Mouse (Mus musculus) lung, postnatal 0 days (tissue): ENCODE data around the gene Ccdc163. TPM values are rescaled to one million over a fixed set of nuclear protein-coding genes. Genes with fewer than 3 reads are reported as not detected.
A peak's percentile ranks its signal among the peaks of the same experiment; 100 is the strongest.

ENCODE experiments used
- ATAC-seq: fragments of 200-750 bp; cut with Nextera tagmentation; 2 replicates; pipeline ENCODE4 v1.8.0; 2017; ENCODE audit warnings: moderate library complexity
- DNase-seq: peaks from one replicate; pipeline ENCODE4 v3.0.0-alpha.2; 2016; ENCODE audit warnings: low spot score
- H3K27ac ChIP-seq: fragments of 300-500 bp; sonication (generic); 2 replicates; pipeline ENCODE4 v1.5.1; 2014; ENCODE audit warnings: antibody characterized with exemption, mild to moderate bottlenecking, low read length, mixed read lengths
- H3K27me3 ChIP-seq: fragments of 300-500 bp; sonication (generic); replicated peaks from 2 replicates; pipeline ENCODE4 v1.6.1; 2014; ENCODE audit warnings: low read length, mixed read lengths; ENCODE audit not compliant: insufficient read depth
- H3K36me3 ChIP-seq: fragments of 300-500 bp; sonication (generic); 2 replicates; pipeline ENCODE4 v1.6.1; 2014; ENCODE audit warnings: low read length, mixed read lengths; ENCODE audit not compliant: insufficient read depth
- H3K4me1 ChIP-seq: fragments of 300-500 bp; sonication (generic); 2 replicates; pipeline ENCODE4 v1.6.1; 2014; ENCODE audit warnings: antibody characterized with exemption, low read depth, low read length, mixed read lengths; ENCODE audit not compliant: insufficient read depth
- H3K4me2 ChIP-seq: fragments of 300-500 bp; sonication (generic); replicated peaks from 2 replicates; pipeline ENCODE4 v1.6.1; 2014; ENCODE audit warnings: low read depth, mild to moderate bottlenecking, low read length, moderate library complexity, mixed read lengths
- H3K4me3 ChIP-seq: fragments of 300-500 bp; sonication (generic); 2 replicates; pipeline ENCODE4 v1.5.1; 2014; ENCODE audit warnings: low read depth, low read length
- H3K9ac ChIP-seq: fragments of 300-500 bp; sonication (generic); replicated peaks from 2 replicates; pipeline ENCODE4 v1.6.1; 2014; ENCODE audit warnings: low read depth, mild to moderate bottlenecking
- H3K9me3 ChIP-seq: fragments of 300-500 bp; sonication (generic); 2 replicates; pipeline ENCODE4 v1.6.1; 2016; ENCODE audit warnings: low read length, mixed read lengths
- CTCF ChIP-seq: IDR thresholded peaks from 2 replicates; pipeline ENCODE4 v1.5.1; 2016; ENCODE audit warnings: antibody characterized with exemption, mild to moderate bottlenecking
- EP300 ChIP-seq: IDR thresholded peaks from 2 replicates; pipeline ENCODE4 v1.6.1; 2016; ENCODE audit warnings: antibody characterized with exemption, mild to moderate bottlenecking, control low read depth
- WGBS: fragments of 180-500 bp; shearing (Covaris S2); extraction: QIAGEN DNeasy Blood & Tissue Kit; methylation state at CpG from one replicate; pipeline ENCODE4 v1.1.7; 2014; 5-methylcytosine and 5-hydroxymethylcytosine counted together
- polyA plus RNA-seq: library from polyadenylated mRNA; unstranded; fragments of >200 nt; fragmentation: Nextera tagmentation; extraction: Ambion mirVana; gene quantifications from 2 replicates; pipeline ENCODE4 v1.2.1, GENCODE M21; 2015

Ccdc163 gene
- polyA plus RNA-seq, 1 experiment from 2014 or later, result 17.3 TPM

GRCm38 (mm10) chr4:116693785-116694184 is 14.5 kb upstream of the Ccdc163 start:
- Histone ChIP-seq H3K36me3 (peaks cover 15% of the 10 kb centered on the region; the same call in 1 of the 2 replicates), H3K9me3 (no peaks in the 10 kb centered on the region), H3K4me3 (no peak overlapping the region), H3K9ac (no peak overlapping the region), H3K27me3 (no peaks in the 10 kb centered on the region), H3K4me2 (no peak overlapping the region), H3K27ac (no peak overlapping the region), H3K4me1 (no peaks in the 10 kb centered on the region)
- ATAC-seq, result no peak
- 72% methylated on average over 2 of the region's 2 CpGs for WGBS
- TF ChIP-seq CTCF (no peak), EP300 (no peak)
- DNase-seq, result no peak

GRCm38 (mm10) chr4:116698693-116699342 is 9.5 kb upstream of the Ccdc163 start:
- H3K4me3 ChIP-seq, result no peak overlapping the region
- H3K27me3 ChIP-seq, result no peaks in the 10 kb centered on the region
- peaks cover 19% of the 10 kb centered on the region; the same call in 1 of the 2 replicates for H3K36me3 ChIP-seq
- no peak for TF ChIP-seq EP300
- no peak for TF ChIP-seq CTCF
- no peaks in the 10 kb centered on the region for H3K9me3 ChIP-seq
- no peak overlapping the region for H3K27ac ChIP-seq
- no peaks in the 10 kb centered on the region for H3K4me1 ChIP-seq
- no peak for ATAC-seq
- WGBS, result 68% methylated on average over 2 of the region's 2 CpGs
- no peak for DNase-seq
- H3K9ac ChIP-seq, result no peak overlapping the region
- H3K4me2 ChIP-seq, result no peak overlapping the region

- Histone ChIP-seq H3K36me3 (peaks cover 19% of the 10 kb centered on the region; the same call in 1 of the 2 replicates), H3K27ac (no peak overlapping the region), H3K4me2 (no peak overlapping the region), H3K4me3 (no peak overlapping the region), H3K4me1 (no peaks in the 10 kb centered on the region), H3K27me3 (no peaks in the 10 kb centered on the region), H3K9me3 (no peaks in the 10 kb centered on the region), H3K9ac (no peak overlapping the region)
- WGBS, result 82% methylated on average over 1 of the region's 1 CpGs
- ATAC-seq (no peak), DNase-seq (no peak)
- TF ChIP-seq CTCF, result no peak
- TF ChIP-seq EP300, result no peak
Observed at GRCm38 (mm10) chr4:116700964-116701363, 7.3 kb upstream of the Ccdc163 start.

- TF ChIP-seq CTCF (peak; percentile 88), EP300 (no peak)
- Histone ChIP-seq H3K9me3 (no peaks in the 10 kb centered on the region), H3K4me1 (peaks cover 4% of the 10 kb centered on the region; the same call in 1 of the 2 replicates), H3K36me3 (peaks cover 12% of the 10 kb centered on the region; the same call in 1 of the 2 replicates), H3K4me2 (no peak overlapping the region), H3K4me3 (no peak overlapping the region), H3K9ac (no peak overlapping the region), H3K27me3 (no peaks in the 10 kb centered on the region), H3K27ac (no peak overlapping the region)
- 28% methylated on average over 6 of the region's 6 CpGs for WGBS
- peak; percentile 78 for DNase-seq
- ATAC-seq, result no peak
Observed at GRCm38 (mm10) chr4:116703804-116704203, 4.5 kb upstream of the Ccdc163 start.

GRCm38 (mm10) chr4:116707666-116708065 is 643 bp upstream of the Ccdc163 start:
- 14% methylated on average over 9 of the region's 9 CpGs for WGBS
- 0 out of 2 replicates have a peak, but pooled peaks cover 4% of the 10 kb centered on the region for H3K36me3 ChIP-seq

GRCm38 (mm10) chr4:116708791-116709390 is 582 bp downstream of the Ccdc163 start:
- Histone ChIP-seq H3K4me3 (peak overlapping the region; percentile 44), H3K4me1 (peaks cover 10% of the 10 kb centered on the region; the same call in 1 of the 2 replicates), H3K9me3 (no peaks in the 10 kb centered on the region), H3K27me3 (no peaks in the 10 kb centered on the region), H3K4me2 (peak overlapping the region; percentile 73), H3K27ac (no peak overlapping the region), H3K36me3 (no peaks in the 10 kb centered on the region), H3K9ac (peak overlapping the region; percentile 23)
- 5% methylated on average over 9 of the region's 9 CpGs for WGBS
- TF ChIP-seq EP300, result no peak
- TF ChIP-seq CTCF, result no peak
- DNase-seq (peak; percentile 12), ATAC-seq (no peak)

More at GRCm38 (mm10) chr4:116707666-116708065, 643 bp upstream of the Ccdc163 start:
- no peak for TF ChIP-seq CTCF
- no peak for TF ChIP-seq EP300
- DNase-seq, result no peak
- Histone ChIP-seq H3K4me3 (peak overlapping the region; percentile 44), H3K4me2 (peak overlapping the region; percentile 73), H3K4me1 (peaks cover 10% of the 10 kb centered on the region; the same call in 1 of the 2 replicates), H3K9me3 (no peaks in the 10 kb centered on the region), H3K27me3 (no peaks in the 10 kb centered on the region), H3K9ac (no peak overlapping the region), H3K27ac (no peak overlapping the region)
- ATAC-seq, result no peak
